Mouse (Mus musculus) lung, postnatal 0 days (tissue): ENCODE measurements around the gene Mrap2. TPM values are rescaled to one million over a fixed set of nuclear protein-coding genes. Genes with fewer than 3 reads are reported as not detected.
"Not testable (repeated sequence)": the region's sequence is repeated elsewhere in the genome, so short reads cannot be mapped to it uniquely, and the experiment has no call there.

Experiments used
- ATAC-seq: fragments of 200-750 bp; cut with Nextera tagmentation; 2 replicates; pipeline ENCODE4 v1.8.0; 2017; ENCODE audit warnings: moderate library complexity
- DNase-seq: peaks from one replicate; pipeline ENCODE4 v3.0.0-alpha.2; 2016; ENCODE audit warnings: low spot score
- H3K27ac ChIP-seq: fragments of 300-500 bp; sonication (generic); 2 replicates; pipeline ENCODE4 v1.5.1; 2014; ENCODE audit warnings: antibody characterized with exemption, mild to moderate bottlenecking, low read length, mixed read lengths
- H3K27me3 ChIP-seq: fragments of 300-500 bp; sonication (generic); replicated peaks from 2 replicates; pipeline ENCODE4 v1.6.1; 2014; ENCODE audit warnings: low read length, mixed read lengths; ENCODE audit not compliant: insufficient read depth
- H3K36me3 ChIP-seq: fragments of 300-500 bp; sonication (generic); 2 replicates; pipeline ENCODE4 v1.6.1; 2014; ENCODE audit warnings: low read length, mixed read lengths; ENCODE audit not compliant: insufficient read depth
- H3K4me1 ChIP-seq: fragments of 300-500 bp; sonication (generic); 2 replicates; pipeline ENCODE4 v1.6.1; 2014; ENCODE audit warnings: antibody characterized with exemption, low read depth, low read length, mixed read lengths; ENCODE audit not compliant: insufficient read depth
- H3K4me2 ChIP-seq: fragments of 300-500 bp; sonication (generic); replicated peaks from 2 replicates; pipeline ENCODE4 v1.6.1; 2014; ENCODE audit warnings: low read depth, mild to moderate bottlenecking, low read length, moderate library complexity, mixed read lengths
- H3K4me3 ChIP-seq: fragments of 300-500 bp; sonication (generic); 2 replicates; pipeline ENCODE4 v1.5.1; 2014; ENCODE audit warnings: low read depth, low read length
- H3K9ac ChIP-seq: fragments of 300-500 bp; sonication (generic); replicated peaks from 2 replicates; pipeline ENCODE4 v1.6.1; 2014; ENCODE audit warnings: low read depth, mild to moderate bottlenecking
- H3K9me3 ChIP-seq: fragments of 300-500 bp; sonication (generic); 2 replicates; pipeline ENCODE4 v1.6.1; 2016; ENCODE audit warnings: low read length, mixed read lengths
- CTCF ChIP-seq: IDR thresholded peaks from 2 replicates; pipeline ENCODE4 v1.5.1; 2016; ENCODE audit warnings: antibody characterized with exemption, mild to moderate bottlenecking
- EP300 ChIP-seq: IDR thresholded peaks from 2 replicates; pipeline ENCODE4 v1.6.1; 2016; ENCODE audit warnings: antibody characterized with exemption, mild to moderate bottlenecking, control low read depth
- WGBS: fragments of 180-500 bp; shearing (Covaris S2); extraction: QIAGEN DNeasy Blood & Tissue Kit; methylation state at CpG from one replicate; pipeline ENCODE4 v1.1.7; 2014; 5-methylcytosine and 5-hydroxymethylcytosine counted together
- polyA plus RNA-seq: library from polyadenylated mRNA; unstranded; fragments of >200 nt; fragmentation: Nextera tagmentation; extraction: Ambion mirVana; gene quantifications from 2 replicates; pipeline ENCODE4 v1.2.1, GENCODE M21; 2015

Mrap2 gene
- not detected in 2 replicates for polyA plus RNA-seq

DNA sequence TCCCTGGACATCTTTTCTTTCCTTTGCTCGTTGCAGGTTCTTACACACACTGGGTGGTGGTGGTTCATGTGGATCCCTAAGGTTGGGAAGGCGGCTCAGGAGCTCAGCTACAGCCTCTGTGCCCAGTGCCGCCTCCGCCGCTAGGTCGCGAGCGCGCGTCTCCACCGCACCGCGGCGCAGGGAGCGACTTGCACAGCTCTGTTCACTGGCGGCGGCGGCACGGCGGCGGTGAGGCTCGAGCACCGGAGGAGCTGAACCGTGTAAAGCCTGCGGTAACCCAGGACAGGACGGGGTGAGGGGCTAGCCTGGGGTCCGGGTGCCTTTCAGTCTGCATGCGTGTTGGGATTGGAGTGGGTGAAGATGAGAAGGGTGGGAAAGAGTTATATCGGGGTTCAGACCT is at the start of gene Mrap2:
TSS of gene Mrap2 (plus strand) at position 201 of the 400 bp plus-strand sequence.
- ATAC-seq (peak; percentile 54), DNase-seq (peak; percentile 22)
- Histone ChIP-seq H3K27ac (no peak within 1 kb of the TSS), H3K9me3 (no peaks in the 10 kb centered on the region), H3K4me3 (peak within 1 kb of the TSS; percentile 17), H3K27me3 (0 out of 2 replicates have a peak, but pooled peaks cover 12% of the 10 kb centered on the region), H3K4me2 (peak within 1 kb of the TSS; percentile 47), H3K4me1 (no peaks in the 10 kb centered on the region; the same call in 1 of the 2 replicates), H3K9ac (no peak within 1 kb of the TSS), H3K36me3 (no peaks in the 10 kb centered on the region)
- TF ChIP-seq EP300 (no peak), CTCF (peak; percentile 56)
- 1% methylated on average over 29 of the region's 29 CpGs for WGBS

DNA sequence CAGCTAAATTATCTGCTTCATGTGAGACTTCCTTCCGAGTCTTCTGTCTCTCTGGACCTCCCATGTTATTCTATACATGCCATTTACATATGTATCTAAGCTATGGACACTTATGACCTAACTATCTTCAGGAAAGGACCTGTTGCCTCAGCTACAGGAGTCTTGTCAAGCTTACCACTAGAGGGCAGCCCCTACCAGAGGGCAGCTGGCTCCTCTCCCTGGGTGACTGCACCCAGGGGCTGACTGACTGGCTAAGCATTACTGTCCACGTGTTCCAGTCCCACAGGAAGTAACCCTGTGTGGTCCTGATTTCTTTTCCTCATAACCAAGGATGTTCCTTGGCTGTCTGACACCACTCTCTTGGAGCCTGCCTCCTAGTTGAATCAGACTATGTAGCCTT is 46.1 kb upstream of the Mrap2 start:
- no peaks in the 10 kb centered on the region for H3K27me3 ChIP-seq
- DNase-seq (peak; percentile 10), ATAC-seq (no peak)
- H3K9ac ChIP-seq = no peak overlapping the region
- no peaks in the 10 kb centered on the region for H3K36me3 ChIP-seq
- no peak overlapping the region for H3K4me2 ChIP-seq
- no peaks in the 10 kb centered on the region for H3K4me1 ChIP-seq
- no peak overlapping the region for H3K4me3 ChIP-seq
- TF ChIP-seq EP300 (no peak), CTCF (peak; percentile 54)
- 49% methylated on average over 2 of the region's 2 CpGs for WGBS
- H3K27ac ChIP-seq = no peak overlapping the region
- H3K9me3 ChIP-seq = no peaks in the 10 kb centered on the region

DNA sequence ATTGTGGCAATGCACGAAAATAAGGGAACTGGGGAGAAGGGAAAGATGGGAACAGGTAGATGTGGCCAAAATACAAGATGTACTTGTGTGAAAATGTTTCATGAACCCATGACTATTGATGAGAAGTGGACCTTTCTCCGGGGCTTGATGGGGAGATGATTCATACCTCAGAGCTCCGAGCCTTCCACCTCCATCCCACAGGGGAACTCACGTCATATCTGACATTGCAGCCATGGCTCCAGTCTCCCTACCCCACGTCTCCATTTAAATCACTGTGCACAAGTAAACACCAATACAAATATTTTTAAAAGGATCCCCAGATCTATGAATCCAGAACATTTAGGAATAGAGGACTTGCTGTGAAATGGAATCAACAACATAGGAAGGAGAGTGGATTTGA is 29.1 kb upstream of the Mrap2 start:
- DNase-seq (no peak), ATAC-seq (no peak)
- Histone ChIP-seq H3K4me3 (no peak overlapping the region), H3K4me1 (no peaks in the 10 kb centered on the region), H3K27ac (no peak overlapping the region), H3K9me3 (no peaks in the 10 kb centered on the region), H3K27me3 (no peaks in the 10 kb centered on the region), H3K9ac (no peak overlapping the region), H3K4me2 (no peak overlapping the region), H3K36me3 (no peaks in the 10 kb centered on the region)
- 73% methylated on average over 5 of the region's 5 CpGs for WGBS
- TF ChIP-seq CTCF (no peak), EP300 (no peak)

DNA sequence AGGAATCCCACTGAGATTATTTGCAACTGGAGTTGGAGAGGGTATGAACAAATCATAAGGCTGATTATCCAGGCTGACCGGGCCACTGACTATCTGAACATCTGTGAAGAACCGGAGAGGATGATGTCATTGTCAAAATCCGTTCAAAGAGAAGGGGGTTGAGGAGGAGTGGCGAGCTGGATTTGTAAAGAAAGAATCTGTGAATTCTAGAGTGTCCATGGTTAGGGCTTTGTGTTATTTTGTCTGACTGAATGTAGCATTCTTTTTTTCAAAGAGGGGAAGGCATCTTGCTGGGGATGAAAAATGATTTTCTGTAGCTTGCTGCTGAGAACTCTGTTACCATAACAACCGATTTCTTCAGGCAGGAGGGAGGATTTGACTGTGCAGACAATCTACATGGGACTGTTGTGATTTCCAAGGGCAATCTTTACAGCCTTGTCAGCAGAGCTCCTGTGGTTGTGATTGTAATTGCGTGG is 28.6 kb upstream of the Mrap2 start:
- Histone ChIP-seq H3K27me3 (no peaks in the 10 kb centered on the region), H3K4me2 (no peak overlapping the region), H3K9ac (no peak overlapping the region), H3K9me3 (no peaks in the 10 kb centered on the region), H3K27ac (no peak overlapping the region), H3K36me3 (no peaks in the 10 kb centered on the region), H3K4me3 (no peak overlapping the region), H3K4me1 (no peaks in the 10 kb centered on the region)
- WGBS = 46% methylated on average over 6 of the region's 6 CpGs
- DNase-seq (no peak), ATAC-seq (no peak)
- TF ChIP-seq CTCF (no peak), EP300 (no peak)

DNA sequence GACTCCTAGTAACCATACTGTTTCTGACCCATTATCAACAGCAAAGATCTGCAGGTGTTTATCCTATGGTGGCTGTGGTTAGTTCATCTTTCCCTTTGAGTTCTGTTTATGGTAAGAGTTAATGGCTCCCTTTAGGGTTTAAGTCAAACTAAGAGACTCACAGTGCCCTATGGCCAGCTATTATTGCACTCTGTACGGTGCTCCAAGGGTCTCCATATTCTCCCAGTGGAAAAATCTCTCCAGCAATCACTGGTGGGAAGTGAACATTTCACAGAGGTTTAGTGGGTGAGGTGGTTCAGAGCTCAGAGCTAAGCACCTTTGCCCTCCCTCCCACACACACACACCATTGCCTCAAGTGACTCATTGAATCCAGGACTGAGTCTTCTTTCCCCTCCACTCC is 28.1 kb upstream of the Mrap2 start:
- 55% methylated on average over 1 of the region's 1 CpGs for WGBS
- Histone ChIP-seq H3K27ac (no peak overlapping the region), H3K36me3 (no peaks in the 10 kb centered on the region), H3K4me1 (no peaks in the 10 kb centered on the region), H3K27me3 (no peaks in the 10 kb centered on the region), H3K4me2 (no peak overlapping the region), H3K9me3 (no peaks in the 10 kb centered on the region), H3K4me3 (no peak overlapping the region), H3K9ac (no peak overlapping the region)
- DNase-seq (no peak), ATAC-seq (no peak)
- no peak for TF ChIP-seq EP300
- no peak for TF ChIP-seq CTCF

DNA sequence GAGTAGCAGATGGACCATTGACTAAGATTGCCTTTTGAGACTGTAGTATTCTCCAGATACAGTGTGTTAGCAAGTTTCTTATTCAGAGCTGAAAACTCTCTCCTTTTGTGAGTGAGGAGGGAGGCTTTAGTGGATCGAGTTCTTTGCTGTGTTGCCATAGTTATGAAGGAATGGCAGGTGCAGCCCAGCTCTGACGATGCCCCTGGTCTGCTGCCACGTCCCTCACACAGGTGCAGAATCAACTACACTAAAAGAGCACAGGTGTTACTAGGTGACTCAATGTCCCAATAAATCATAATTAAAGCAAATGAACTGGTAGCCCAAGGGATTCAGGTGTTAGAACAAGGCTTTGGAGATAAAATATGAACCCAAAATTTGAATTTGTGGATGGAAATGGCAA is 25.1 kb upstream of the Mrap2 start:
- H3K27ac ChIP-seq = no peak overlapping the region
- TF ChIP-seq EP300 = no peak
- TF ChIP-seq CTCF = no peak
- WGBS = 63% methylated on average over 3 of the region's 3 CpGs
- H3K9me3 ChIP-seq = no peaks in the 10 kb centered on the region
- H3K4me3 ChIP-seq = no peak overlapping the region
- no peaks in the 10 kb centered on the region for H3K27me3 ChIP-seq
- DNase-seq = no peak
- no peak for ATAC-seq
- no peak overlapping the region for H3K9ac ChIP-seq
- H3K36me3 ChIP-seq = no peaks in the 10 kb centered on the region
- no peak overlapping the region for H3K4me2 ChIP-seq
- H3K4me1 ChIP-seq = no peaks in the 10 kb centered on the region

DNA sequence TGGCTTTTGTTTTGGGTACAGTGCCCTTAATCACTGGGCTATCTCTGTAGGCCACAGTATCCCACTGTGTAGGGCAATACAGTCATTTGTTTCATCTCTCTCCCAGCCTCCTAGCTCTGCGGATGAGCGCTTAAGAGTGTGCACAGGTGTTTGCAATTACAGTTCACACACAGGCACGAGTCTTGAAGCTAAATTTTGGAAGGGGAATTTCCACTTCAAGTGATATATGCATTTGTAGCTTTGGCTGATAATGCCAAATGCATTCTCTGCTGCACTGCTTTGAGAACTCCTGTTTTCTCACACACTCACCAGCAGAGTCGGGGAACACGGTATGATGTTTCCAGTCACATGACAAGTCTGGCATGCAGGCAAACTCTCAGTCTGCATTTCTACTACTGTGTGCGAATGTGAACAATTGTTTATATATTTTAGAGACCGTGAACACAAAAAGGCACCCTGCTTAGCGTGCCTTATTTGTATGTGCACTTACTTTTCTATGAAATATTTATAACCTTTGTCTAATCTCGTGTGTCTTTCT is 22.1 kb upstream of the Mrap2 start:
- Histone ChIP-seq H3K9me3 (no peaks in the 10 kb centered on the region), H3K4me2 (no peak overlapping the region), H3K27ac (no peak overlapping the region), H3K4me1 (no peaks in the 10 kb centered on the region), H3K4me3 (no peak overlapping the region), H3K9ac (no peak overlapping the region), H3K36me3 (no peaks in the 10 kb centered on the region), H3K27me3 (no peaks in the 10 kb centered on the region)
- no peak for DNase-seq
- 51% methylated on average over 9 of the region's 9 CpGs for WGBS
- TF ChIP-seq CTCF (no peak), EP300 (no peak)
- ATAC-seq = no peak

DNA sequence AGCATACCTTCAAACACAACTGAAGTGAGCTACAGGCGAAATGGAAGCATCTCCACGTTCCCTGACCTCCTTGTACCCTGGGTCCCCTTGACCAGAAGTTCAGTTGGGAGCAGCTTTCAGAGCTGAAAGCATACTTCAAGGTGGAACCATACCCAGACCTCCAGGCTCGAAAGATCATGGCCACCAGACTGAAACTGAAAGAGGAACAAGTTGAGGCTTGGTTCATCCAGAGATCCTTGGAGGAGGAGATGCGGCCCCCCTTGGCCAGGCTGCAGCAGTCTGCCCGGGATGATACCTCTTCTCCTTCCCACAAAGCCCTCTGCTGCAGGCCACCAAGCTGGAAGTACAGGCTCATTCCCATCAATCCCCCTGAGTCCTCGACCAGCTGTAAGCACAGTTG is 17.1 kb upstream of the Mrap2 start:
- not testable (repeated sequence) for H3K27ac ChIP-seq, H3K4me1 ChIP-seq, H3K27me3 ChIP-seq, H3K9me3 ChIP-seq, H3K4me2 ChIP-seq, ATAC-seq, DNase-seq, H3K36me3 ChIP-seq, H3K9ac ChIP-seq, H3K4me3 ChIP-seq
- 76% methylated on average over 4 of the region's 6 CpGs for whole genome bisulfite sequencing
